Mouse (Mus musculus) kidney, postnatal 10 days (tissue): ENCODE measurements around the gene Zdhhc13.

Experiments used
- DNase-seq: peaks from one replicate; pipeline ENCODE4 v3.0.0; 2021; ENCODE audit warnings: mixed read lengths

Zdhhc13 gene

DNA sequence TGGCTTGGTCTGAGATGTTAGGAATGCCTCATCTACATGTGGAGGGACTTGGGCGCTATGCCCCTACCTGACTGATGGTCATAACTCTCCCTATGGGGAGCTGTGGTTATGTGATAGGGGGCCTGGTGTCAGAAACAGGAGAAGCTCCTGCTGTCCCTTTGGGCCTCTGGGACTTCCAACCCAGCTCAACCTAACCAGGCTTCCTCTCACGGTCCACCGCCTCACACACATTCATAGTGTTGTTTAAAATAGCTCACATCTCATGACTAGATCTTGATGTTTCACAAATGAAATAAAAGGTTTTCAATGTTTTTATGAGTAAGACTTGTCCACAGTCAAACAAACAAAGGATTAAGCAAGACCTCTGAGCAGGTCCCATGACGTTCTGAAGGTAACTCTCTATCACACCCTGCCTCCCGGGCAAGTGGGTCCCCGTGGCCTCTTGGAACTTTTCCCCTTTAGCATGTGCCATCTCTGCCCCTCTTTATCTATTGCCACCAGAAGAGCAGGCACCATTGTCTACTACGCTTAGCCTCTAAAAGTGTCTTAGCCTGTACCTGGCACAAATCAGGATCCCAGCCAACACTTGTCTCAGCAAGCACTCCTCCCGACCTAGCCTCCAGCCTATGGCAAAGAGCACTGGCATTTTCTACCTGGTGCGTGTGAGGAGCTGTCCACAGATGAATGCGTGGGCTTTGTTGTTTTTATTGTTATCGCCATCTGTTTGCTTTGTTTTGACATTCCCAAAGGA lies 3.9 kb upstream of the Zdhhc13 start:
- no peak for DNase-seq

GRCm38 (mm10) chr7:48788348-48788747 lies 455 bp upstream of the Zdhhc13 start:
- no peak for DNase-seq

DNA sequence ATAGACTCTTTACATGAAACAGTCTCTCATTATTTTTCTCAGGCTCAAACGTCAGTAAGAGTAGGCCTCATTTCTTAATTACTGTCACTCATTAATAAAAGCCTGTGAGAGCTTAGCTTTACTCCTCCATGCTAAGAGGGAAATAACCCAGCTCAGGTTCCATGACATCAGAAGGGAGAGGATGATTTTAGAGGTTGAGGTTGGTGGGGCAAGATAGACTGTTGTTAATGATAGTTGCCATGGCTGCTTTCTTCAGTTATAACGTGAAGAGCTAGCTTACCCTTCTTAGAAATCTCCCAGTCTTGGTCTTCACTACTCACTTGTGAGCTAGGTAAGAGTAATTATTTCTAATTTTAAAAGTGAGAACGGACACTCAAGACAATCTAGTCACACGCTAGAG lies 1.3 kb downstream of the Zdhhc13 start:
- DNase-seq: no peak

- no peak for DNase-seq
Measured at GRCm38 (mm10) chr7:48791412-48791811, 2.6 kb downstream of the Zdhhc13 start.

- DNase-seq: no peak
Measured at GRCm38 (mm10) chr7:48795130-48795529, 6.3 kb downstream of the Zdhhc13 start.

DNA sequence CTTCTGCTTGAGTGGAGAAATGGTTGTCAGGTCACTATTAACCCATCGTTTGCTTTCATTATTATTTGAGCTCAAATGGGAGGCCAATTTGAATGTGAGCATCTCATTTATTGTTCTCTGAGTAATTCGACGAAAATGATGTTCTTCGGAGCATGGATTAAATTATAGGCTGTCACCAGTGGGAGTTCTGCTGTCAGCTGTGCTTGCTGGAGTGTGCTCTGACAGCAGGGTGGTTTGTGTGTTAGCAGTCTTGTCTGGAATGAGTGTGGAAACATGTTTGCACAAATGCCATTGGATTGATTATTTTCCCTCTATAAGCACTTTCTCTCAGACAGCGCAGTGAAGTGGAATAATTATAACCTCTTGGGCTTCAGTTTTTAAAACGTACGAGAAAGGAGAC lies 14.6 kb downstream of the Zdhhc13 start:
- no peak for DNase-seq

- DNase-seq: no peak
Measured at GRCm38 (mm10) chr7:48806587-48806986, 17.8 kb downstream of the Zdhhc13 start.

GRCm38 (mm10) chr7:48810652-48811051 lies 21.8 kb downstream of the Zdhhc13 start:
- no peak for DNase-seq

DNA sequence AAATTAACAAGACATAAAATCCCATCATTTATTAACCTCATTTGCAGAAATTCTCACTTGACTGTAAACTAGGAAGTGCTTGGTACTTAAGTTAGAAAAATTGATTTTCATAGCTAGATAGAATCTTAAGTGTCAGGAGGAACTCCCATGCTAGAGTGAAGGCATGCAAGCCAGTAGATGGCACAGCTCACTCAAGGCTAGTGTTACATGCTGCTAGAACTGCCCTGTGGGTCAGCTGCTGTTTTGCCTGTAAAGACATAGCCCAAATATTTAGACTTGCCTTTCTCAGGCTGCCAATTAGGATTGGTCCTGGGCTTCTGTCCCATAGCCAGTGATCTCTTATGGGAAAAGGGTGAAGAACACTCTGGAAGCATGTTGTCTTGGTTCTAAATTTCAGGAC lies 23.6 kb downstream of the Zdhhc13 start:
- no peak for DNase-seq

GRCm38 (mm10) chr7:48813594-48813993 lies 24.8 kb downstream of the Zdhhc13 start:
- no peak for DNase-seq

- no peak for DNase-seq
Measured at GRCm38 (mm10) chr7:48821654-48822053, 32.9 kb downstream of the Zdhhc13 start.

DNA sequence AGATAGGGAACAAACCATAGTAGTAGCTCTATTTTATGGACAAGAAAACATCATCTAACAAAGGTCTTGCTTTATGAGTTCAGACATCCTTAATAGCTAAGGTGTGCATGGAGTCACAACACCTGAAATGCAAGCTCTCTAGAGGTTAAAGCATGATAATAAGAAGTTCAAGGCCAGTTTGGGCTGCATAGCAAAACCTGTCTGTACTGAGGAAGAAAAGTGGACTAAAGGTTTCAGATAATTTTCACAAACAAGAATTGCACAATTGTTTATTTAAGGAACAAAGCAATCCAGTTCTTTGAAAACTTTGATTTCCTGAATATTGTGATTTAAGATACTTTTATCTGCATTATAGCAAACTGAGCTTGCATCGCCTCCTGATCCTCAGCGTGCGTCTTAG lies 34.8 kb downstream of the Zdhhc13 start:
- no peak for DNase-seq

DNA sequence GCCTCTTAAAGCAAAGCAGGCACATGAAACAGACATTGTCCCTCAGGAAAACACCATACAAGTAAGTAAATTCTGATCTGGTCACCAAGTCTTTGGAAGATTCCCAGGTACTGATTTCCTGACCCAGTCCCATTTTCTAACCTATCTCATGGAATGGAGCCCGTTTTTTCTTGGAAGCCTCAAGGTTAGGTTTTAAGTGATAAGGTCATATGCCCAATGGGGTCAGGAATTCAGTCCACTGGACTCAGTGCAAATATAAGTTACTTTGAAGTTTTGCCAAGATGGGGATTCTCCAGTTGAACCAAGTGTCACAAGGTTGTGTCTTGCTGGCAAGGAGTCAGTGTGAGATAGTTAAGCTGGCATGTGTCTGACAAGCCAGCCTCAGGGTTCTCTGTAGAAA lies 35.9 kb downstream of the Zdhhc13 start:
- no peak for DNase-seq

GRCm38 (mm10) chr7:48825170-48825569 lies 36.4 kb downstream of the Zdhhc13 start:
- DNase-seq: no peak

DNA sequence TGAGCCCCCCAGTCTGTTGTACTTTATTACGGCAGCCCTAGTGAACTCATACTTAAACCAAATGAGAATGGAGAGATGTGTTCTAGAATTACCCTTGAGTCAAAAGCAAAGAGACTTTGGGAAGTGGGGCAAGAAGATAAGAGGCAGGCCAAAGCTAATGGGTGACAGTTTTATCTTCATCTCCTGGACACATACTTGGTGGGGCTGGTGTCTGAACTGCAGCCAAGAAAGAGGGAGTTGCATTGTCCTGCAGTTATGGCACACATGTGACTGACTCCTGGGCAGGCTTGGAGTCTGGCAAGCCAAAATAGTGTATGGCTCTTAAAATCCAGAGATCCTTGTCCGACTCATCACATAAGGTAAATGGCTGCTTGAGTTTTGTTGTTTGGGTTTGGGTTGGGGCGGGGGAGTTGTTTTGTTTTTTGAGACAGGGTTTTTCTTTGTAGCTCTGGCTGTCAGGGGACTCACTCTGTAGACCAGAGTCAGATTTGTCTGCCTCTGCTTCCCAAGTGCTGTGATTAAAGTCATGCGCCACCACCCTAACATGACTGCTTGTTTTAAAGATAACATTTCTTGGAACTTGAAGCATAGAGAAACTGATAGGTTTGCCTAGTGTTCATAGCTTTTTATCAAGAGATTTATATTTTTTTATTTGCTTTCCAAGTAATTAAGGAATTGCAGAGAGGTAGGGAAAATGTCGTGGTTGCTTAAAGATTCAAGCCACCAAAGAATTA lies 40.5 kb downstream of the Zdhhc13 start:
- no peak for DNase-seq

DNA sequence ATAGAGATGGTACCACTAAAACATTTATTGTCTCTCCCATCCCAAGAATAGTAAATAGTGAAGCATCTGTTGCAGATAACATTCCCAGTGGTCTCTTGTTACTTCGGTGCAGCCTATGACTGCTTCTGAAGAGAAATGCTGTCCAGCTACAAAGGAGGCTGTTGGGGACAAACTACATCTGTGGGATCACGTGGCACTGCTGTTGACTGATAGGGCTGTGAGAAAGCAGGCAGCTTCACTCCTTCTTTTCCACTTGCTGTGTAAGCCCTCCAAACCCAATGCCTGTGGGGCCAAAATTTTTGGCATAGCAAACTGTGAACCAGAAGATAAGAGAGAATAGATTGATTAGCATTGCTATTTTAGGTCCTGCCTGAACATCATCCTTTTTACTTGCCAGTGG lies 41.6 kb downstream of the Zdhhc13 start:
- no peak for DNase-seq

DNA sequence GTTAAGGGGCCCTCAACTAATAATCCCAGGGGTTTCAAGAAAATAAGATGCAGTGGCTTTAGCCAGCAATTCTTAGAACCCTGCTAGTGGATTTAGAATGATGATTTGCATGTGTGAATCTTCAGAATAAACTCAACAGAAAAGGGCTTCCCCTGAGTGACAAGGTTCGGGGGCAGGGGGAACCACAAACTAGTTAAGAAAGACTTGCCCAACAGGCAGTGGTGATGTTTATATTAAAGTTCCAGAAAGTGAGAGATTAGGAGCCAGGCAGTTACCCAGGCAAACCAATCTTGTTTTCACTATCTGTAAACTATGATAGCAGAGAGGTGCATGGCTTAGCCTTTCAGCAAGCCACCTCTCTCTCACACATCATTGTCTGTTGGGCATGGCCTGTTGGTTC lies 43.9 kb downstream of the Zdhhc13 start:
- no peak for DNase-seq

DNA sequence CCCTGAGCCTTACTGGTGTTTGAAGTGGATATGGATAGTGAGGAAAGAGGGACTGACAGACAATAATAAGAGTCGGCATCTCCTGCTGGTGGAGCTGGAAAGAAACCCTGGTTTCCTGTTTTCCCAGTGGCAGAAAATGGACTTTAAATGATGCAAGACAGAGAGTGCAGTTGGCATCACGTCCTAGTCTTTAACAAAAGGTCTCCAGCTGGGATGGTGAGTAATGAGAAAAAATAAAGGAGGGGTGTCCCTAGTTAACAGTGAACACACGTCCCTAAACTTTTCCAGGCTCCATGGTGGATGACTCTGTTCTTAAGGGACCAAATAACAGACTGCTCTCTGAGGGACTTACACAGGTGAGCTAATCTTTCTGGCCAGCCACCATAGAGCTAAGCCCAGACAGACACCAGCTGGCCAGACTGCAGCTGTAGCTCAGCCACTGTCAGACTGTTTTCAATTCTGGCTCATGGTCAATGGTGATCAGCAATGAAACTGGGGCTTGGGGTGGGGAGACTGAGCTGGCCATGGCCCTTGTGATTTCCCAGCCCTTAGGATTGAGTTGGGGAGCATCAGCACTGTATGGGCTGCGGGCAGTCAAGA lies 45.7 kb downstream of the Zdhhc13 start:
- no peak for DNase-seq

GRCm38 (mm10) chr7:48834989-48835626 lies 46.3 kb downstream of the Zdhhc13 start:
- DNase-seq: no peak

- no peak for DNase-seq
Measured at GRCm38 (mm10) chr7:48836949-48837348, 48.1 kb downstream of the Zdhhc13 start.

DNA sequence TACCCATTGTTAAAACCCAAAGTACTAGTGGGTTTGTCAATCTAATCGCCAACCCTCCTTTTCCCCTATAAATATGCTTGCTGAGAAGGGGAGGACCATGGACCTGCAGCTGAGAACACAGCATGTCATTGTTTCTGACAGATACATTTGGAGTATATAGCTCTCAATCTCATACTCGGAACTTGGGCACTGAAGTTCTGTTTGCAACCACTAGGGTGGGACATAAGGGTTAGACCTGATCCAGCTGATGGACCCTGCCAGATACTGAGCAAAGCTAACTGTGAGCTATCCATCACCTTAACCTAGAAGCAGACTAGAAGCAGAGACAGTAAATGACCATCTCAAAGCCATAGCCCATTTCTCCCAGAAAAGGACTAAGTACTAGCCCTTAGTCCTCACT lies 49.6 kb downstream of the Zdhhc13 start:
- DNase-seq: no peak

- DNase-seq: no peak
Measured at GRCm38 (mm10) chr7:48840545-48840944, 51.7 kb downstream of the Zdhhc13 start.

DNA sequence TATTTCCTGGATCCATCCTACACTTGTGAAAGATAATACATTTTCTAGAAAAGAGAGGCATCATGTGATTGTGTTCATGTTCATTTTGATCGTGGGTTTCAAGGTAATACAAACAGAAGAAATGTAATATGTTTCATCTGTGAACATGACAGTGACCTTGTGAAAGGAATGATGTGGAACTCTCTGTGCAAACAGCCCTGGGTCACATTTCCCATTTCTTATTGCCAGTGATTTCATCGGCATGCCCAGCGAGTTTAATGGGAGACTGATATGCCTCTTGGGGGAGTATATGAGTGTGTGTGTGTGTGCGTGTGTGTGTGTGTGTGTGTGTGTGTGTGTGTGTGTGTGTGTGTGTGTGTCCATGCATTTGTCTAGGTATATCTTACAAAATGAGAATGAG lies 52.7 kb downstream of the Zdhhc13 start:
- no peak for DNase-seq

DNA sequence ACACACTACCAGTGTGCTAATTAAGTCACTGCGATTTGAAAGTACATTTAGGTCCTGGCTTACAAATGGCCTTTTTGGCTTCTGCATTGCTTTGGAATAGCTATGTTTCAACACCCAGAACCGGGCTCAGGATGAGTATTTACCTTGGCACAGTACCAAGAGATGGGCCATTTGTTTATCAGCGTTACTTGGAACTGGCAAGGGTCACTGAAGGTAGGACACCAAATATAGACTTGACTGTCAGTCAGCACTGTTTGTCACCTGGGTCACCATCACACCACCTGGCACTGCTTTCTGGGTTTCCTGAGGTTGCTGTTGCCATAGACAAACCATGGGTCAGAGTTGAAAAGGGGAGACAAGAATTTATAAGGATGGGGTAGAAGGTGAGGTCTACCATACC lies 53.5 kb downstream of the Zdhhc13 start:
- DNase-seq: no peak
